Mouse (Mus musculus): ENCODE data around the gene Gm9903. TPM values are rescaled to one million over a fixed set of nuclear protein-coding genes. Genes with fewer than 3 reads are reported as not detected.

Gm9903 gene
- total RNA-seq, 2 experiments from 2014 or later: 0.51 to 0.59 TPM

- intact Hi-C loops (cut with DNase I): no loop called here
- no peak for DNase-seq (ENCODE audit: extremely low spot score in 1 of 2, low spot score in 2 of 2)
Measured at GRCm38 (mm10) chr5:33637606-33638350, 8.1 kb downstream of the Gm9903 start.

DNA sequence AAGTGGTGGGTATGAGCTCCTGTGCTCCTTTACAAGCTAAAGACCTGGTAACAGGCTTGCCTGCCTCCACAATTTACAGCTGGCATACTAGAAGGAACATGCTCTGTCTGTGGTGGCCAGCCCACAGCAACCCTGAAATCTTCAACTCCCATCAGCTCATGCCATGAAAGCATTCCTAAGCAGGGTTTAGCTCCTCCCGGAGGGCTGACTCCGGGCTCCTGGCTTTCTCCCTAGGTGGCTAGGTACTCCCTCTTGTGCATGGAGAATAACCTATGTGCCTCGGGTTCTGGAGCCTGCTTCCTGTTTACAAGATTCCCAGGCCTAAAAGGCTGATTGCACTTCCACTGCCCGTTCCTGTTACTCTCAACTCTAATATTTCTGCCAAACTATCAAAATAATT, 9.1 kb downstream of the Gm9903 start:
- DNase-seq (ENCODE audit: extremely low spot score in 1 of 2, low spot score in 2 of 2): no peak
- intact Hi-C loops (cut with DNase I): no loop called here

- peak in 1 of 2 experiments; percentile 39 for DNase-seq (ENCODE audit: extremely low spot score in 1 of 2, low spot score in 2 of 2)
- intact Hi-C loops (cut with DNase I): no loop called here
Measured at GRCm38 (mm10) chr5:33640652-33641051, 10.9 kb downstream of the Gm9903 start.

- DNase-seq (ENCODE audit: extremely low spot score in 1 of 2, low spot score in 2 of 2): no peak
- intact Hi-C loops (cut with DNase I): no loop called here
Measured at GRCm38 (mm10) chr5:33651017-33651416, 21.3 kb downstream of the Gm9903 start.

- intact Hi-C loops (cut with DNase I): no loop called here
- DNase-seq (ENCODE audit: extremely low spot score in 1 of 2, low spot score in 2 of 2): no peak
Measured at GRCm38 (mm10) chr5:33651541-33651920, 21.8 kb downstream of the Gm9903 start.

DNA sequence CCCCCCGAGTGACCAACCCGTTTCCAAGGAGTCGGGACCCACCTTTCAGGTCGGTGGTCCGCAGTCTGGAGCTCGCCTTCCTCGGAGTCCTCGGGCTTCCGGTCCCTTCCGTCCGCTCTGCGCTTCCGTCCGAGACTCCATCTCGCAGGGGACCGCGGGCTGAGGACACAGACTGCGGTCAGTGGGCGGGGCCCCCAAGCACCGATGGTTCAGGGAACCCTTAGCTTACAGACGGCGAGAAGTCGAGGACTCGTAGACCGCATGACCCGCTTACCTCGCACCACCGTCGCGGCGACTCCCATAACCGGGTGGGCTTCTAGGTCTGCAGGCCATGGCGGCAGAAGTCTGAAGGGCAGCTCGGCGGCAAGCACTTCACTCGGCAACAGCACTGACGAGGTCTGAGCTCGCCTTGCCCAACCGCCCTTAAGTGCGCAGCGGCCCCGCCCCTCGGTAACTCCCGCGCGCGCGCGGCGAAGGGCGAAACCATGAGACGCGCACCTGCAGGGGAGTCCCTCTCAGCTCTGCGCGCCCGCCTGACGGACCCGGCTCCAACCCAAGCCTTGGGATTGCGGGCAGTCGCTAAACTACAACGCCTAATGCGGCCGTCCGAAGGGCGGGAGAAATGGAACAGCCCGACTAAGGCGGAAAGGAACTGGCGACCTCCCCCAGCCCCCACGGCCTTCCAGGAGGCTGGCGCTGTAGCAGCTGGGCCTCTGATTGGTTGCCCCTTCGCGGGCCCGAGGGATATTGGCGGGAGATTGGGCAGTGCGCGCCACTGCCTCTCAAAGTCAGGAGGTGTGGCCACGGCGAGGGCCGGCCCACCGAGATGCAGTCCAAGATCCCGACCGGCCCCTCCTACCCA, 22.4 kb downstream of the Gm9903 start, which contains the start of gene Slbp:
Slbp (minus strand) TSS at position 654 of the 862 bp plus-strand sequence.
- DNase-seq (ENCODE audit: extremely low spot score in 1 of 2, low spot score in 2 of 2): peak; percentile 93 to 98
- intact Hi-C loops (cut with DNase I): no loop called here

DNA sequence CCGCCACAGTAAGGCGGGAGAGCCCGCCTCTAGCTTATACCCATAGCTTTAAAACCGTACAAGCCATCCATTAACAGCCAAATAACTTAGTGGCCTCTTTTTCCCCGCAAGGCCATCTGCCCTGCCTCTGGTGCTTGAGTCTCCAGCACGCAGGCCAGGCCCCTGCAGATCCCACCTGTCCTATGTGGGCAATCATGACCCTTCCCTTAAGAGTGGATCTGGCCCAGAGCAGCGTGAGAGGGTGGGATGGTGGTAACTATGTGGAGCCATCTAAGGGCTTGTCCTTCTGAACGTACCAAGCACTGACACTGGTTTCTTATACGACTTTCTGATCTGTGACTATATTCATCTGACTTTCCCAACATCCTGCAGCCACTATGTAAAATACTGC, 23.1 kb downstream of the Gm9903 start:
- DNase-seq (ENCODE audit: extremely low spot score in 1 of 2, low spot score in 2 of 2): no peak
- intact Hi-C loops (cut with DNase I): no loop called here

- no peak for DNase-seq (ENCODE audit: extremely low spot score in 1 of 2, low spot score in 2 of 2)
- intact Hi-C loops (cut with DNase I): no loop called here
Measured at GRCm38 (mm10) chr5:33654424-33654823, 24.7 kb downstream of the Gm9903 start.

- intact Hi-C loops (cut with DNase I): no loop called here
Measured at GRCm38 (mm10) chr5:33655251-33655840, 25.6 kb downstream of the Gm9903 start.

DNA sequence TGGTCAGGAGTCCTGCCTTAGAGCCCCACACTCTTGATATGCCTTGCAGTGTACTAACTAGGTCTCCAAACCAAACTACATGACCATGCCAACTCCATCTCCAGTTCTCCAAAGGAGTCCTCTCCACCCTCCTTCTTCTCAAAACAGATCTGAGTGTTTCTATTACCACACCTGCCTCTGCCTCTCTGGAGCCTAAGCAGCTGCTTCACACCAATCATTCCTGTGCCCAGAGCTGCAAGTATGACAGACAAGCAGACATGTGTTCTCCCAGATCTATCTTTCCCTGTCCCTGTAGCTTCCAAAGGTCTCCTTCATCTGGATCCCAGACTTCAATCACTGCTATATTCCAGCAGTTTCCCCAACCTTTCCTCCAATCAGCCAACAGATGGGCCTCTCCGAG, 27.0 kb downstream of the Gm9903 start:
- no peak for DNase-seq (ENCODE audit: extremely low spot score in 1 of 2, low spot score in 2 of 2)
- intact Hi-C loops (cut with DNase I): no loop called here

More at GRCm38 (mm10) chr5:33655251-33655840, 25.6 kb downstream of the Gm9903 start:
- no peak for DNase-seq (ENCODE audit: extremely low spot score in 1 of 2, low spot score in 2 of 2)

GRCm38 (mm10) chr5:33657251-33657786, 27.6 kb downstream of the Gm9903 start:
- intact Hi-C loops (cut with DNase I): no loop called here
- DNase-seq (ENCODE audit: extremely low spot score in 1 of 2, low spot score in 2 of 2): no peak

DNA sequence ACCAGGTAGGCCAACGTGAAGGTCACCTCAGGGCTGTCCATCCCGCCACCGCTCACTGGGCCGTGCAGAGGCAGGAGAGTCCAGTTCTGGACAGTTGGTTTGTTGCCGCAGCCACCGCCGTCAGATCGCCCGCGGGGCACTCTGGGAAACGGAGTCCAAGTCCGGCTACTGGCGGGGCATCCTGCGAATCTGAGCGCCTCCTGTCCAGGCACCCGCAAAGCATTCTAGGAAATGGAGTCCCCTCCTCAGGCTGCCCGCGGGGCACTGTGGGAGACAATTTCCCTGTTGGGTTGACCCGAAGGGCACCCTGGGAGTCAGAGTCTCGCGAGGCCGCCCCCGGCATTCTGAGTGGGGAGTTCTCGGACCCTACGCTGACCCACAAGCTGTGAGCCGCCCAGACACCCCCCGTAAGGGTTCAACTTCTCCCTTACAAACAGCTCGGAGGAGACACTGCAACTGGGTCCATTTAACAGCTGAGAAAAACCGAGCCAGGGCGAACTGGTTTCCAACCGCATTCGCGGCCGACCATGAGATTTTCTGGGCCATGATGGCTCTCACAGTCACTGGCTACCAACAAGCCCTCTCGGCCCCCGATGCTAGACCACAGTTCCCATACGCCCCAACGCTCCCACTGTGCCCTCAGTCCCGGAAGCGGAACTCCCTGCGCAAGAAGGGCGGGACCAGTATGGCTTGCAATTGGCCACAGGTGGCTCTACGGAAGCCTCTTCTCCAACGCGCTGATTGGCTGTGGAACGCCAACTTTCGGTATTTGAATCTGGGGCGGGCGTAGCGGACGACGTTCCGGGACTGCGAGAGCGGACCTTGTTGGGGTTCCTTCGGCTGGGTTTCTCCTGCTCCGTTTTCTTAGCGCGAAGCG, 28.3 kb downstream of the Gm9903 start, which contains the start of the genes Tacc3 and Tmem129:
Tacc3 (plus strand) TSS at position 342 of the 877 bp plus-strand sequence.
Tmem129 (minus strand) TSS at position 630 of the 877 bp plus-strand sequence.
- DNase-seq (ENCODE audit: extremely low spot score in 1 of 2, low spot score in 2 of 2): peak; percentile 98 to 99
- intact Hi-C loops (cut with DNase I): no loop called here

- intact Hi-C loops (cut with DNase I): no loop called here
- DNase-seq (ENCODE audit: extremely low spot score in 1 of 2, low spot score in 2 of 2): peak in 1 of 2 experiments; percentile 34
Measured at GRCm38 (mm10) chr5:33658664-33659050, 28.9 kb downstream of the Gm9903 start.

DNA sequence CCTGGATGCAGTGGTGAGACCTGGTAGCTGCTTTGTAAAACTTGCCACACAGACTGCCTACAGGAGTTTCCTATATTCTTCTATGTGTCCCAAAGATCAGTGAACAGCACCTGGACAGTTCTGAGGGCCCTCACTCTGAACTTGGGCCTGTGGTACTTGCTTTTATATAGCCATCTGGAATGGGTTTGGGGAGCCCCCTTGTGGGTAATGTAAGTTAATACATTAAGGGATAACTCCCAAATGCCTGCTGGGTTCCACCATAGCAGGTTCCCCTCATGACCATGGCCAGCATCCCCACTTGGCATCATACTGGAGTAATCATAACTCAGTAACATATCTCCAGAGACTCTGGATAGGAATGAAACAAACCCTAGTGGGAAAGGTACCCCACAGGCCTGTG, 38.5 kb downstream of the Gm9903 start:
- intact Hi-C loops (cut with DNase I): no loop called here
- DNase-seq (ENCODE audit: extremely low spot score in 1 of 2, low spot score in 2 of 2): no peak

GRCm38 (mm10) chr5:33671659-33672058, 41.9 kb downstream of the Gm9903 start:
- DNase-seq (ENCODE audit: extremely low spot score in 1 of 2, low spot score in 2 of 2): no peak
- intact Hi-C loops (cut with DNase I): no loop called here

DNA sequence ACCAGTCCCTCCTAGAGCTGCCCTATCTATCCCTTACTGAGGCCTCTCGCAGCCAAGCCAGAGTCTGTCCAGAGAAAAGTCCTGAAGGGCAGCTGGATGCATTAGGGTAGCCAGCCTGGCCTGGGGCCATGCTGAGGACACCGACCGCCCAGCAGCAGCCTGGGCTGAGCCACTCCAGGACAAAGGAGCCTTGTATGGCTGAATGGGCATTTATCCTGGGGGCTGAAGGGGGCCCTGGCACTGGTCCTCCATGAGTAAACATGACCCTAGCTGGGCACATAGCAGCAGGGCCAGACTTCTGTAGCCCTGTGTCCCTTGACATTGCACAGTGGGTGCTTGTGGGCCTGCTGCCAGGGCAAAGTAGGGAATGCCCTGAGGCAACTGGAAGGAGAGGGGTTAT, 44.7 kb downstream of the Gm9903 start:
- DNase-seq (ENCODE audit: extremely low spot score in 1 of 2, low spot score in 2 of 2): peak; percentile 60 to 61
- intact Hi-C loops (cut with DNase I): no loop called here

- intact Hi-C loops (cut with DNase I): no loop called here
- peak in 1 of 2 experiments; percentile 69 for DNase-seq (ENCODE audit: extremely low spot score in 1 of 2, low spot score in 2 of 2)
Measured at GRCm38 (mm10) chr5:33675964-33676363, 46.2 kb downstream of the Gm9903 start.

DNA sequence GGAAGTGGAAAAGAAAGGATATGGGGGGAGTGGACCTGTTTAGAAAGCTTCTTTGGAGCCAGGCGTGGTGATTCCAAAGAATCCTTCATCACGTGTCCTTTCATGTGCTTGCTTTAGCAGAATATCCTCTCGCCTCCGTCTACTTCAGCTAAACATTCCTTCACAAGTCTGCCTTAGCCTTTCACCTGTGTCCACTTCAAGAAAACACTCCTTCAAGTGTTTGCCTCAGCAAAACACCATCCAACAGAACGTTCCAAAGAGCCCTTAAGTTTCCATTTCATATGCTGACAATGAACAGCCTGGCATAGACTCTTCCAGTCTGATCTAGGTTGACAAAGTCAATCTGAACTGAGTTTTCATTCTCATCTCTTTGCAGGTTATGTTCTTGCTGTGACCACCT, 48.5 kb downstream of the Gm9903 start:
- intact Hi-C loops (cut with DNase I): no loop called here
- DNase-seq (ENCODE audit: extremely low spot score in 1 of 2, low spot score in 2 of 2): no peak

All from left cerebral cortex, postnatal 10 days (tissue).